Mouse (Mus musculus) liver, adult 2 months (tissue): ENCODE results near the gene Ywhab.

Source experiments
- CTCF ChIP-seq: fragments of 200-500 bp; IDR thresholded peaks from 2 replicates; pipeline ENCODE4 v1.5.1; 2011; ENCODE audit warnings: low read depth, low read length, control low read depth
- POLR2A ChIP-seq: fragments of 200-500 bp; IDR thresholded peaks from 2 replicates; pipeline ENCODE4 v1.6.1; 2011; ENCODE audit warnings: low read length, control low read depth; ENCODE audit not compliant: insufficient read depth; ENCODE audit errors: extremely low read depth

DNA sequence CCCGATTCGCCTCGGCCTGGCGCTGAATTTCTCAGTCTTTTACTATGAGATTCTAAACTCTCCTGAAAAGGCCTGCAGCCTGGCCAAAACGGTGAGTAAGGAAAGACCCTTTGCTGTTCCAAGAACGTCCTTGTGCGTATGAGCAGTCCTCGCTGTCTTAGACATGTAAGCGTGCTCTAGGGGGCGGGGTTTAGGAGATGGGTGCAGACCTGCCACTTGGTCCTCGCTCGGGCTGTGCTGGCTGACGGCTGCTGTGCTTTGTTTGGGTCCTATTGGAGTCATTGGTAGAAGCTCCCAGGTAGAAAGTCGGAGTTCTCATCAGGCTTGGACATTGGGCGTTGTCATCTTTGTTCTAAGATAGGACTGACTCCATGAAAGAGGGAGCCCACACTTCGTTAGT, 20.5 kb downstream of the Ywhab start:
- TF ChIP-seq CTCF (no peak), POLR2A (no peak)
